Mouse (Mus musculus) ES-E14 (cell line): ENCODE measurements around the gene Lmtk3.

Experiments
- HCFC1 ChIP-seq: IDR thresholded peaks from 2 replicates; pipeline ENCODE4 v1.6.1; 2012; ENCODE audit warnings: low read length, inconsistent platforms, borderline replicate concordance; ENCODE audit not compliant: insufficient read depth
- MAFK ChIP-seq: IDR thresholded peaks from 2 replicates; pipeline ENCODE4 v1.6.1; 2014; ENCODE audit warnings: mild to moderate bottlenecking, low read depth, low read length, inconsistent platforms; ENCODE audit not compliant: insufficient read depth

DNA sequence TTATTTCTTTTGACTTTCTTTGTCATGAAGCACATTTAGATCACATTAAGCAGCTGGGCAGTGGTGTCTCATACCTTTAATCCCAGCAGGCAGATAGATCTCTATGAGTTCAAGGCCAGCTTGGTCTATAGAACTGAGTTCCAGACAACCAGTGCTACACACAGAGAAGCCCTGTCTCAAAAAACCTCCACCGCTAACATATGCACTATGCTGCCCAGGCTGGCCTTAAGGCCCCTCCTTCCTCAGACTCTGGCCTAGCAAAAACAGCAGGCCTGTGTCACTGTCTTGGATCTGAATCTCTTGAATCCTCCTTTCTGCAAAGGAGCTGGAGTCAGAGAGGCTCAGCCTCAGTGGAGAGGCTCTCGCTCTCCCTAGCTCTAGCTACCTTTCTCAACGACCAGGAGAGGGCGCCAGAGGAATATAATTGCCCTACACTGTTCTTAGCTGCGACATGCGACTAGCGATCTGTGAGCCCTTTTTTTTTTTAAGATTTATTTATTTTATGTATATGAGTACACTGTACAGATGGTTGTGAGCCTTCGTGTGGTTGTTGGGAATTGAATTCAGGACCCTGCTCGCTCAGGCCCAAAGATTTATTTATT, 44.3 kb upstream of the Lmtk3 start:
- no peak for TF ChIP-seq MAFK
- TF ChIP-seq HCFC1 = no peak
